Mouse (Mus musculus) midbrain, postnatal 0 days (tissue): ENCODE data around the gene Ssr1. TPM values are rescaled to one million over a fixed set of nuclear protein-coding genes. Genes with fewer than 3 reads are reported as not detected.
A peak's percentile ranks its signal among the peaks of the same experiment; 100 is the strongest.

Experiments used
- ATAC-seq: fragments of 200-750 bp; cut with Nextera tagmentation; 2 replicates; pipeline ENCODE4 v1.8.0; 2017; ENCODE audit warnings: moderate number of reproducible peaks, mild to moderate bottlenecking, moderate TSS enrichment, moderate library complexity; ENCODE audit not compliant: low FRiP score
- DNase-seq: peaks from one replicate; pipeline ENCODE4 v3.0.0-alpha.2; 2015; ENCODE audit warnings: low spot score
- H3K27ac ChIP-seq: fragments of 300-500 bp; sonication (generic); 2 replicates; pipeline ENCODE4 v1.5.1; 2014; ENCODE audit warnings: low read depth, mild to moderate bottlenecking, low read length, mixed read lengths
- H3K27me3 ChIP-seq: fragments of 300-500 bp; sonication (generic); 2 replicates; pipeline ENCODE4 v1.6.1; 2014; ENCODE audit warnings: low read length, control low read depth, mixed read lengths; ENCODE audit not compliant: insufficient read depth
- H3K36me3 ChIP-seq: fragments of 300-500 bp; sonication (generic); 2 replicates; pipeline ENCODE4 v1.6.1; 2014; ENCODE audit warnings: low read length, control low read depth, mixed read lengths; ENCODE audit not compliant: insufficient read depth
- H3K4me1 ChIP-seq: fragments of 300-500 bp; sonication (generic); 2 replicates; pipeline ENCODE4 v1.6.1; 2014; ENCODE audit warnings: mild to moderate bottlenecking, control low read depth, antibody characterized with exemption, low read length, mixed read lengths; ENCODE audit not compliant: insufficient read depth
- H3K4me2 ChIP-seq: fragments of 300-500 bp; sonication (generic); 2 replicates; pipeline ENCODE4 v1.6.1; 2014; ENCODE audit warnings: low read depth, mild to moderate bottlenecking, low read length, mixed read lengths; ENCODE audit not compliant: poor library complexity, severe bottlenecking
- H3K4me3 ChIP-seq: fragments of 300-500 bp; sonication (generic); 2 replicates; pipeline ENCODE4 v1.5.1; 2014; ENCODE audit warnings: low read depth, mild to moderate bottlenecking, low read length, moderate library complexity
- H3K9ac ChIP-seq: fragments of 300-500 bp; sonication (generic); replicated peaks from 2 replicates; pipeline ENCODE4 v1.6.1; 2014; ENCODE audit warnings: mild to moderate bottlenecking, low read length, moderate library complexity, mixed read lengths; ENCODE audit not compliant: poor library complexity, severe bottlenecking
- H3K9me3 ChIP-seq: fragments of 300-500 bp; sonication (generic); 2 replicates; pipeline ENCODE4 v1.6.1; 2016; ENCODE audit warnings: low read length, control low read depth
- CTCF ChIP-seq: IDR thresholded peaks from 2 replicates; pipeline ENCODE4 v1.5.1; 2016; ENCODE audit warnings: antibody characterized with exemption, mild to moderate bottlenecking
- WGBS: fragments of 180-500 bp; shearing (Covaris S2); extraction: QIAGEN DNeasy Blood & Tissue Kit; methylation state at CpG from one replicate; pipeline ENCODE4 v1.1.7; 2014; 5-methylcytosine and 5-hydroxymethylcytosine counted together
- polyA plus RNA-seq: library from polyadenylated mRNA; unstranded; fragments of >200 nt; fragmentation: Nextera tagmentation; extraction: Ambion mirVana; gene quantifications from 2 replicates; pipeline ENCODE4 v1.2.1, GENCODE M21; 2015
- total RNA-seq: library from RNA; depleted of rRNA; stranded (reverse); fragments of >200 nt; gene quantifications from 2 replicates; pipeline ENCODE4 v1.2.3, GENCODE M21; 2014

Ssr1 gene
- total and polyA plus RNA-seq, 2 experiments from 2014 or later, result 32.5 to 71.0 TPM

GRCm38 (mm10) chr13:37967052-37967437 is 27.0 kb downstream of the Ssr1 start:
- no peaks in the 10 kb centered on the region for H3K4me1 ChIP-seq
- H3K27me3 ChIP-seq, result no peaks in the 10 kb centered on the region
- DNase-seq (peak; percentile 40), ATAC-seq (no peak)
- H3K4me2 ChIP-seq, result no peak overlapping the region
- no peaks in the 10 kb centered on the region for H3K9me3 ChIP-seq
- H3K4me3 ChIP-seq, result no peak overlapping the region
- no peak overlapping the region for H3K27ac ChIP-seq
- no peaks in the 10 kb centered on the region for H3K36me3 ChIP-seq
- no peak overlapping the region for H3K9ac ChIP-seq
- WGBS, result 45% methylated on average over 12 of the region's 12 CpGs
- no peak for TF ChIP-seq CTCF

GRCm38 (mm10) chr13:37966256-37967051 is 27.6 kb downstream of the Ssr1 start:
- no peak overlapping the region for H3K4me3 ChIP-seq
- no peak for TF ChIP-seq CTCF
- no peak overlapping the region for H3K27ac ChIP-seq
- WGBS, result 82% methylated on average over 15 of the region's 15 CpGs
- no peaks in the 10 kb centered on the region for H3K36me3 ChIP-seq
- H3K4me2 ChIP-seq, result no peak overlapping the region
- no peaks in the 10 kb centered on the region for H3K9me3 ChIP-seq
- no peaks in the 10 kb centered on the region for H3K27me3 ChIP-seq
- ATAC-seq, result no peak
- no peak overlapping the region for H3K9ac ChIP-seq
- DNase-seq, result no peak
- no peaks in the 10 kb centered on the region for H3K4me1 ChIP-seq

GRCm38 (mm10) chr13:37965126-37965914 is 28.7 kb downstream of the Ssr1 start:
- no peak overlapping the region for H3K4me2 ChIP-seq
- WGBS, result 42% methylated on average over 17 of the region's 17 CpGs
- H3K36me3 ChIP-seq, result no peaks in the 10 kb centered on the region
- H3K9ac ChIP-seq, result no peak overlapping the region
- H3K4me1 ChIP-seq, result no peaks in the 10 kb centered on the region
- DNase-seq (no peak), ATAC-seq (no peak)
- no peak overlapping the region for H3K27ac ChIP-seq
- no peaks in the 10 kb centered on the region for H3K9me3 ChIP-seq
- H3K27me3 ChIP-seq, result no peaks in the 10 kb centered on the region
- peak; percentile 53 for TF ChIP-seq CTCF
- no peak overlapping the region for H3K4me3 ChIP-seq

- Histone ChIP-seq H3K36me3 (no peaks in the 10 kb centered on the region), H3K9ac (no peak overlapping the region), H3K4me3 (no peak overlapping the region), H3K27ac (no peak overlapping the region), H3K27me3 (no peaks in the 10 kb centered on the region), H3K9me3 (no peaks in the 10 kb centered on the region), H3K4me1 (no peaks in the 10 kb centered on the region), H3K4me2 (peak overlapping the region; percentile 40)
- ATAC-seq, result no peak
- DNase-seq, result no peak
- WGBS, result 38% methylated on average over 20 of the region's 20 CpGs
- no peak for TF ChIP-seq CTCF
Measured at GRCm38 (mm10) chr13:37964128-37965087, 29.6 kb downstream of the Ssr1 start.

GRCm38 (mm10) chr13:37963354-37964007 is 30.5 kb downstream of the Ssr1 start:
- ATAC-seq, result peak; percentile 19
- DNase-seq, result peak; percentile 85
- WGBS, result 3% methylated on average over 12 of the region's 12 CpGs
- Histone ChIP-seq H3K36me3 (no peaks in the 10 kb centered on the region), H3K27ac (no peak overlapping the region), H3K9ac (no peak overlapping the region), H3K4me2 (peak overlapping the region; percentile 40), H3K27me3 (no peaks in the 10 kb centered on the region), H3K4me3 (peak overlapping the region; percentile 15; the same call in 1 of the 2 replicates), H3K9me3 (no peaks in the 10 kb centered on the region), H3K4me1 (no peaks in the 10 kb centered on the region)
- peak; percentile 81 for TF ChIP-seq CTCF
